Mouse (Mus musculus): ENCODE measurements around the gene Aldh6a1. TPM values are rescaled to one million over a fixed set of nuclear protein-coding genes. Genes with fewer than 3 reads are reported as not detected.
A peak's percentile ranks its signal among the peaks of the same experiment; 100 is the strongest.

Aldh6a1 gene
- 20.3 and 22.3 TPM in 2 replicates for total RNA-seq (2017)

- ATAC-seq (replicated peaks in 1 of 2; ENCODE audit: insufficient read depth in 1 of 2, low FRiP score in 2 of 2, low TSS enrichment in 1 of 2, low read depth in 1 of 2, poor library complexity in 2 of 2, severe bottlenecking in 2 of 2): peak; percentile 94 to 95
Measured at GRCm38 (mm10) chr12:84450718-84451646, at the start of gene Aldh6a1, which contains the start of gene Lin52. Gene Aldh6a1 (minus strand): TSS chr12:84451004. Gene Lin52 (plus strand): TSS chr12:84451422.

- no peak for ATAC-seq (replicated peaks in 1 of 2; ENCODE audit: insufficient read depth in 1 of 2, low FRiP score in 2 of 2, low TSS enrichment in 1 of 2, low read depth in 1 of 2, poor library complexity in 2 of 2, severe bottlenecking in 2 of 2)
Measured at GRCm38 (mm10) chr12:84496795-84497194, 46.0 kb upstream of the Aldh6a1 start.

GRCm38 (mm10) chr12:84487324-84488056 lies 36.7 kb upstream of the Aldh6a1 start:
- ATAC-seq (replicated peaks in 1 of 2; ENCODE audit: insufficient read depth in 1 of 2, low FRiP score in 2 of 2, low TSS enrichment in 1 of 2, low read depth in 1 of 2, poor library complexity in 2 of 2, severe bottlenecking in 2 of 2): no peak

- ATAC-seq (replicated peaks in 1 of 2; ENCODE audit: insufficient read depth in 1 of 2, low FRiP score in 2 of 2, low TSS enrichment in 1 of 2, low read depth in 1 of 2, poor library complexity in 2 of 2, severe bottlenecking in 2 of 2): no peak
Measured at GRCm38 (mm10) chr12:84482778-84483585, 32.2 kb upstream of the Aldh6a1 start.

GRCm38 (mm10) chr12:84481251-84481650 lies 30.4 kb upstream of the Aldh6a1 start:
- no peak for ATAC-seq (replicated peaks in 1 of 2; ENCODE audit: insufficient read depth in 1 of 2, low FRiP score in 2 of 2, low TSS enrichment in 1 of 2, low read depth in 1 of 2, poor library complexity in 2 of 2, severe bottlenecking in 2 of 2)

- ATAC-seq (replicated peaks in 1 of 2; ENCODE audit: insufficient read depth in 1 of 2, low FRiP score in 2 of 2, low TSS enrichment in 1 of 2, low read depth in 1 of 2, poor library complexity in 2 of 2, severe bottlenecking in 2 of 2): no peak
Measured at GRCm38 (mm10) chr12:84478937-84479336, 28.1 kb upstream of the Aldh6a1 start.

- peak; percentile 49 to 62; a peak in 1 of 4 replicates for ATAC-seq (replicated peaks in 1 of 2; ENCODE audit: insufficient read depth in 1 of 2, low FRiP score in 2 of 2, low TSS enrichment in 1 of 2, low read depth in 1 of 2, poor library complexity in 2 of 2, severe bottlenecking in 2 of 2)
Measured at GRCm38 (mm10) chr12:84468701-84469100, 17.9 kb upstream of the Aldh6a1 start.

GRCm38 (mm10) chr12:84462856-84463255 lies 12.1 kb upstream of the Aldh6a1 start:
- no peak for ATAC-seq (replicated peaks in 1 of 2; ENCODE audit: insufficient read depth in 1 of 2, low FRiP score in 2 of 2, low TSS enrichment in 1 of 2, low read depth in 1 of 2, poor library complexity in 2 of 2, severe bottlenecking in 2 of 2)

GRCm38 (mm10) chr12:84461416-84461815 lies 10.6 kb upstream of the Aldh6a1 start:
- ATAC-seq (replicated peaks in 1 of 2; ENCODE audit: insufficient read depth in 1 of 2, low FRiP score in 2 of 2, low TSS enrichment in 1 of 2, low read depth in 1 of 2, poor library complexity in 2 of 2, severe bottlenecking in 2 of 2): no peak

- no peak for ATAC-seq (replicated peaks in 1 of 2; ENCODE audit: insufficient read depth in 1 of 2, low FRiP score in 2 of 2, low TSS enrichment in 1 of 2, low read depth in 1 of 2, poor library complexity in 2 of 2, severe bottlenecking in 2 of 2)
Measured at GRCm38 (mm10) chr12:84459845-84460244, 9.0 kb upstream of the Aldh6a1 start.

GRCm38 (mm10) chr12:84456911-84457310 lies 6.1 kb upstream of the Aldh6a1 start:
- ATAC-seq (replicated peaks in 1 of 2; ENCODE audit: insufficient read depth in 1 of 2, low FRiP score in 2 of 2, low TSS enrichment in 1 of 2, low read depth in 1 of 2, poor library complexity in 2 of 2, severe bottlenecking in 2 of 2): no peak

- no peak for ATAC-seq (replicated peaks in 1 of 2; ENCODE audit: insufficient read depth in 1 of 2, low FRiP score in 2 of 2, low TSS enrichment in 1 of 2, low read depth in 1 of 2, poor library complexity in 2 of 2, severe bottlenecking in 2 of 2)
Measured at GRCm38 (mm10) chr12:84451801-84452200, 997 bp upstream of the Aldh6a1 start.

GRCm38 (mm10) chr12:84450351-84450717 lies 470 bp downstream of the Aldh6a1 start:
- ATAC-seq (replicated peaks in 1 of 2; ENCODE audit: insufficient read depth in 1 of 2, low FRiP score in 2 of 2, low TSS enrichment in 1 of 2, low read depth in 1 of 2, poor library complexity in 2 of 2, severe bottlenecking in 2 of 2): no peak

- ATAC-seq (replicated peaks in 1 of 2; ENCODE audit: insufficient read depth in 1 of 2, low FRiP score in 2 of 2, low TSS enrichment in 1 of 2, low read depth in 1 of 2, poor library complexity in 2 of 2, severe bottlenecking in 2 of 2): no peak
Measured at GRCm38 (mm10) chr12:84449887-84450286, 917 bp downstream of the Aldh6a1 start.

- no peak for ATAC-seq (replicated peaks in 1 of 2; ENCODE audit: insufficient read depth in 1 of 2, low FRiP score in 2 of 2, low TSS enrichment in 1 of 2, low read depth in 1 of 2, poor library complexity in 2 of 2, severe bottlenecking in 2 of 2)
Measured at GRCm38 (mm10) chr12:84448181-84448580, 2.6 kb downstream of the Aldh6a1 start.

- ATAC-seq (replicated peaks in 1 of 2; ENCODE audit: insufficient read depth in 1 of 2, low FRiP score in 2 of 2, low TSS enrichment in 1 of 2, low read depth in 1 of 2, poor library complexity in 2 of 2, severe bottlenecking in 2 of 2): no peak
Measured at GRCm38 (mm10) chr12:84447386-84447785, 3.4 kb downstream of the Aldh6a1 start.

- ATAC-seq (replicated peaks in 1 of 2; ENCODE audit: insufficient read depth in 1 of 2, low FRiP score in 2 of 2, low TSS enrichment in 1 of 2, low read depth in 1 of 2, poor library complexity in 2 of 2, severe bottlenecking in 2 of 2): no peak
Measured at GRCm38 (mm10) chr12:84442526-84442925, 8.3 kb downstream of the Aldh6a1 start.

All from hematopoietic stem cell, adult 5-6 weeks (primary cell).